Comparison of ENCODE assay signal across 9 mouse cellular contexts in genomic region chr12:14149022-14149842, GRCm38 (mm10). TPM values are rescaled to one million over a fixed set of nuclear protein-coding genes. Genes with fewer than 3 reads are reported as not detected.
A peak's percentile ranks its signal among the peaks of the same experiment; 100 is the strongest.
DNase-seq lines count a peak whose midpoint lies in the region; ATAC-seq and TF ChIP-seq lines count a peak whose summit lies in the region.
"Had no signal": no experiment of that assay in that cellular context is flagged by ENCODE, and none has a peak within 500 bp of the region (broad histone marks: within the 10 kb centered on the region; RNA-seq: fewer than 3 reads in every experiment).

No protein-coding gene starts in this region.

- H3K36me3 ChIP-seq in heart, adult 2 months (ENCODE audit: control insufficient read depth, insufficient read depth, low read length): no peaks in the 10 kb centered on the region
- H3K36me3 ChIP-seq in midbrain, embryonic 13.5 days: no peaks in the 10 kb centered on the region
- H3K36me3 ChIP-seq: G1E had no signal

- H3K79me2 ChIP-seq in heart, adult 2 months (replicated peaks; ENCODE audit: control insufficient read depth, insufficient read depth, low read length): no peaks in the 10 kb centered on the region

- WGBS in heart, adult 2 months: 21% methylated on average over 27 of the region's 27 CpGs
- 10% methylated on average over 27 of the region's 27 CpGs for WGBS in midbrain, embryonic 13.5 days

- TF ChIP-seq EP300 in heart, adult 2 months (IDR thresholded peaks at IDR 0.05; ENCODE audit: insufficient read depth, low read depth, low read length): no peak

- no peak for TF ChIP-seq POLR2A in heart, adult 2 months (IDR thresholded peaks at IDR 0.05; ENCODE audit: insufficient read depth, low read depth, low read length)
- TF ChIP-seq POLR2A in brain, embryonic 14.5 days (IDR thresholded peaks at IDR 0.05; ENCODE audit: borderline replicate concordance, extremely low read depth, insufficient read depth, insufficient read length, poor library complexity, severe bottlenecking): no peak

- H3K4me3 ChIP-seq in heart, adult 2 months: peak overlapping the region; percentile 34; the same call in 1 of the 2 replicates
- H3K4me3 ChIP-seq in midbrain, embryonic 13.5 days (replicated peaks): peak overlapping the region; percentile 69

- H3K9ac ChIP-seq in heart, adult 2 months (ENCODE audit: low read depth, low read length): peak overlapping the region; percentile 38; the same call in 1 of the 2 replicates
- H3K9ac ChIP-seq in midbrain, embryonic 13.5 days (replicated peaks): peak overlapping the region; percentile 71

- H3K9me3 ChIP-seq in midbrain, embryonic 13.5 days: no peaks in the 10 kb centered on the region

- H3K4me1 ChIP-seq in heart, adult 2 months (ENCODE audit: control insufficient read depth, insufficient read depth, low read length): no peaks in the 10 kb centered on the region
- H3K4me1 ChIP-seq in midbrain, embryonic 13.5 days (replicated peaks): peaks cover 32% of the 10 kb centered on the region

- H3K27me3 ChIP-seq in heart, adult 2 months (ENCODE audit: control insufficient read depth, insufficient read depth, low read length): peaks cover 2% of the 10 kb centered on the region; the same call in 1 of the 2 replicates
- H3K27me3 ChIP-seq in midbrain, embryonic 13.5 days: peaks cover 7% of the 10 kb centered on the region; the same call in 1 of the 2 replicates

- peak overlapping the region; percentile 95 for H3K4me2 ChIP-seq in midbrain, embryonic 13.5 days (replicated peaks)

- no peak overlapping the region for H3K27ac ChIP-seq in heart, adult 2 months
- H3K27ac ChIP-seq in midbrain, embryonic 13.5 days: no peak overlapping the region

- intact Hi-C loops in heart, adult 2 months (cut with DNase I): no loop called here
- intact Hi-C loops in heart, postnatal 25 days (cut with DNase I): no loop called here

- ATAC-seq in midbrain, embryonic 13.5 days: no peak

- TF ChIP-seq CTCF in heart, adult 2 months (IDR thresholded peaks at IDR 0.05): no peak
- no peak for TF ChIP-seq CTCF in brain, embryonic 14.5 days (IDR thresholded peaks at IDR 0.05; ENCODE audit: borderline replicate concordance, extremely low read depth, insufficient read depth, insufficient read length)

- peak in 1 of 2 experiments; percentile 18 for DNase-seq in heart, adult 2 months
- no peak for DNase-seq in heart, postnatal 25 days (ENCODE audit: low spot score)
- DNase-seq in brain, embryonic 14.5 days (ENCODE audit: low read depth): peak; percentile 31
- DNase-seq in frontal cortex, postnatal 36 days (ENCODE audit: low spot score in 2 of 2): peak; percentile 10 to 21
- DNase-seq in left cerebral cortex, adult 8-10 months (ENCODE audit: low spot score in 2 of 2): peak; percentile 11 to 20
- DNase-seq in testis, postnatal 10 days (ENCODE audit: low spot score): peak; percentile 55
- DNase-seq in spleen, adult 12 weeks (ENCODE audit: low spot score): no peak

RNA-seq across cellular contexts. Expression of gene Fam84a, which starts 2.6 kb away (rescaled TPM):
- total RNA-seq in heart, adult 2 months (2021): 1 to 10 TPM in 1 of 2 experiments, under 1 TPM in 1; 0.59 to 1.4 TPM
- polyA plus RNA-seq in heart, adult 2 months (2012; rRNA removed): 0.70 and 0.82 TPM in 2 replicates
- total RNA-seq in heart, postnatal 25 days (2021): 1 to 10 TPM; 1.4 to 1.8 TPM
- 33.9 and 43.4 TPM in 2 replicates for polyA plus RNA-seq in brain, embryonic 14.5 days (2012; rRNA removed)
- total RNA-seq in left cerebral cortex, adult 8-10 months (2022): 10 to 100 TPM; 59.8 to 66.2 (median 64.1) TPM
- 41.8 and 48.4 TPM in 2 replicates for polyA plus RNA-seq in midbrain, embryonic 13.5 days (2015; fragmentation: Nextera tagmentation; extraction: Ambion mirVana)
- polyA plus RNA-seq: G1E had no signal

Comparison
In these comparisons a context has a peak if more than half of its experiments do, and no peak if none do; other contexts are left out.
1. DNase-seq: peak in brain, embryonic 14.5 days (single experiment), frontal cortex, postnatal 36 days (2 of 2), left cerebral cortex, adult 8-10 months (2 of 2) and testis, postnatal 10 days (single experiment); none in heart, postnatal 25 days (single experiment) and spleen, adult 12 weeks (single experiment).
2. RNA of gene Fam84a, which starts 2.6 kb away (total RNA-seq): 59.8 to 66.2 TPM in left cerebral cortex, adult 8-10 months; 1.4 to 1.8 TPM in heart, postnatal 25 days and 0.59 to 1.4 TPM in heart, adult 2 months; every median in the first group is over 10 times any median in the second.